Mouse (Mus musculus): Measurements from ENCODE around the gene E130116L18Rik. TPM values are rescaled to one million over a fixed set of nuclear protein-coding genes. Genes with fewer than 3 reads are reported as not detected.

The E130116L18Rik gene
- total and polyA plus RNA-seq, 3 experiments: not detected

GRCm38 (mm10) chr5:25188802-25189201 lies 34.2 kb downstream of the E130116L18Rik start:
- no peak overlapping the region for H3K27ac ChIP-seq (ENCODE audit: insufficient read depth, low read depth)
- in situ Hi-C loops (cut with MboI; ENCODE audit: low pct_ligation_motif_present, low pct_unique_long_range_greater_than_20kb, low sequenced_read_pairs): loop anchor here (10.0 kb wide), 2 partner anchors 556 to 636 kb away; no protein-coding TSS in a partner anchor
- no peak overlapping the region for H3K9ac ChIP-seq (ENCODE audit: insufficient read depth, low read depth)
- DNase-seq (ENCODE audit: extremely low read depth): peak; percentile 44
- no peaks in the 10 kb centered on the region for H3K27me3 ChIP-seq (replicated peaks)
- dilution Hi-C loops (cut with MboI; ENCODE audit: extremely low pct_ligation_motif_present, extremely low pct_unique_long_range_greater_than_20kb, low sequenced_read_pairs): no loop called here
- H3K9me3 ChIP-seq (replicated peaks; ENCODE audit: low read length): no peaks in the 10 kb centered on the region
- H3K4me1 ChIP-seq (ENCODE audit: control insufficient read depth in 1 of 2, insufficient read depth in 2 of 2): peaks cover 6 to 27% of the 10 kb centered on the region in 2 experiments; a peak in 3 of 4 replicates
- H3K79me2 ChIP-seq (replicated peaks; ENCODE audit: control insufficient read depth, extremely low read depth, insufficient read depth, poor library complexity, severe bottlenecking): no peaks in the 10 kb centered on the region
- H3K36me3 ChIP-seq (replicated peaks in 1 of 2; ENCODE audit: control insufficient read depth in 1 of 2, insufficient read depth in 1 of 2, low read length in 1 of 2): no peaks in the 10 kb centered on the region
- H3K4me2 ChIP-seq (ENCODE audit: insufficient read depth, low read depth, poor library complexity, severe bottlenecking): no peak overlapping the region
- no peak for TF ChIP-seq JUND (conservative IDR thresholded peaks at IDR 0.05; ENCODE audit: low read depth, low read length)
- TF ChIP-seq ELF1 (IDR thresholded peaks at IDR 0.05; ENCODE audit: low read depth, low read length): no peak
- no peak for TF ChIP-seq JUN (IDR thresholded peaks at IDR 0.05; ENCODE audit: insufficient read depth, low read depth, low read length)
- no peak for TF ChIP-seq MEF2A (IDR thresholded peaks at IDR 0.05; ENCODE audit: borderline replicate concordance, low read depth, low read length)
- TF ChIP-seq RAD21 (IDR thresholded peaks at IDR 0.05; ENCODE audit: low read depth, low read length): peak; percentile 87
- TF ChIP-seq SMC3 (IDR thresholded peaks at IDR 0.05; ENCODE audit: low read depth, low read length): peak; percentile 75
- TF ChIP-seq IRF4 (IDR thresholded peaks at IDR 0.05; ENCODE audit: low read depth, low read length): no peak
- no peak for TF ChIP-seq ZMIZ1 (IDR thresholded peaks at IDR 0.05; ENCODE audit: low read depth, low read length)
- no peak for TF ChIP-seq POLR2A (IDR thresholded peaks at IDR 0.05; ENCODE audit: low read depth, low read length)
- TF ChIP-seq ZKSCAN1 (IDR thresholded peaks at IDR 0.05; ENCODE audit: borderline replicate concordance, low read depth, low read length): no peak
- no peak for TF ChIP-seq NELFE (IDR thresholded peaks at IDR 0.05; ENCODE audit: low read depth, low read length)
- no peak for TF ChIP-seq GABPA (IDR thresholded peaks at IDR 0.05; ENCODE audit: insufficient replicate concordance, low read depth, low read length)
- no peak for TF ChIP-seq PAX5 (IDR thresholded peaks at IDR 0.05; ENCODE audit: low read length)
- peak in 1 of 2 experiments; percentile 73; a peak in 2 of 4 replicates for TF ChIP-seq CTCF (conservative IDR thresholded peaks at IDR 0.05 in 1 of 2, IDR thresholded peaks at IDR 0.05 in 1 of 2; ENCODE audit: low read depth in 2 of 2, low read length in 2 of 2)
- no peak for TF ChIP-seq TCF12 (IDR thresholded peaks at IDR 0.05; ENCODE audit: low read depth, low read length)
- no peak for TF ChIP-seq NRF1 (IDR thresholded peaks at IDR 0.05; ENCODE audit: low read depth, low read length)
- no peak for TF ChIP-seq CHD2 (IDR thresholded peaks at IDR 0.05; ENCODE audit: low read length)
- TF ChIP-seq SIN3A (IDR thresholded peaks at IDR 0.05; ENCODE audit: low read length): no peak
- no peak for TF ChIP-seq USF1 (IDR thresholded peaks at IDR 0.05; ENCODE audit: low read depth, low read length)
- no peak for TF ChIP-seq EP300 (IDR thresholded peaks at IDR 0.05; ENCODE audit: low read length)
- TF ChIP-seq MYC (IDR thresholded peaks at IDR 0.05; ENCODE audit: low read depth, low read length): no peak
- TF ChIP-seq E2F4 (IDR thresholded peaks at IDR 0.05; ENCODE audit: insufficient replicate concordance, low read depth, low read length): no peak
- no peak; the same call in 1 of the 2 replicates for TF ChIP-seq ZC3H11A (IDR thresholded peaks at IDR 0.05; ENCODE audit: low read depth, low read length)
- no peak for TF ChIP-seq TBP (conservative IDR thresholded peaks at IDR 0.05; ENCODE audit: low read depth, low read length)
- no peak for TF ChIP-seq ZNF384 (IDR thresholded peaks at IDR 0.05; ENCODE audit: low read depth, low read length)
- no peak for TF ChIP-seq HCFC1 (IDR thresholded peaks at IDR 0.05; ENCODE audit: low read depth, low read length)
- no peak overlapping the region for H3K4me3 ChIP-seq (replicated peaks in 1 of 3; ENCODE audit: low read depth in 2 of 3, low read length in 2 of 3, poor library complexity in 1 of 3)

All from CH12.LX (cell line).